Mouse (Mus musculus): ENCODE measurements around the gene Tbx3. TPM values are rescaled to one million over a fixed set of nuclear protein-coding genes. Genes with fewer than 3 reads are reported as not detected.

Gene Tbx3
- polyA plus RNA-seq, 1 experiment: 672 TPM

DNA sequence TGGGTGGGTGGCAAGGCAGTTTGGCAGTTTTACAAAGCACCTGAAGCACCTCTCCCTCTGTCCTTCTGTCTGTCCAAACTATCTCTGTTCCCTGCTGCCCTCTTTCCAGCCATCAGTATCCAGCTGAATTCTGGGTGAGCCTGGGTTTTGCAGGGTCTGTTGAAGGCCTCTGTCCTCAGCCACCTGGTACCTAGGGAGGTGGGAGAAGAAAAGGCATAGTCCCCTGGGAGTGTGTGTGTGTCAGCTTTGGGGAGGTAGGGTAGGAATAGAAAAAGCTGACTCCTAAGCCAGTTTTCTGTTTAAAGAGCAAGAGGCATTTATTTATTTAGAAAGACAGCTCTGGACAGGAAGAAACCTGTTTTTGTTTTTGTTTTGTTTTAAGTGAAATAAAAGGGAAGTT is 8.6 kb downstream of the Tbx3 start:
- H3K4me1 ChIP-seq (ENCODE audit: control insufficient read depth, insufficient read depth, insufficient read length, low read length): peaks cover 10% of the 10 kb centered on the region
- H3K36me3 ChIP-seq (ENCODE audit: control insufficient read depth, insufficient read depth, low read length): peaks cover 91% of the 10 kb centered on the region
- H3K4me3 ChIP-seq (ENCODE audit: low read depth, low read length): peak overlapping the region; percentile 47
- TF ChIP-seq POLR2A (IDR thresholded peaks at IDR 0.05; ENCODE audit: low read depth, low read length) (no peak), CTCF (IDR thresholded peaks at IDR 0.05; ENCODE audit: extremely low read depth, insufficient read length, insufficient replicate concordance, low read depth, low read length) (no peak)
- H3K27me3 ChIP-seq (ENCODE audit: control insufficient read depth, insufficient read depth, low read length): no peaks in the 10 kb centered on the region
- peak overlapping the region; percentile 21; the same call in 1 of the 2 replicates for H3K27ac ChIP-seq (ENCODE audit: insufficient read depth, low read depth, low read length)

DNA sequence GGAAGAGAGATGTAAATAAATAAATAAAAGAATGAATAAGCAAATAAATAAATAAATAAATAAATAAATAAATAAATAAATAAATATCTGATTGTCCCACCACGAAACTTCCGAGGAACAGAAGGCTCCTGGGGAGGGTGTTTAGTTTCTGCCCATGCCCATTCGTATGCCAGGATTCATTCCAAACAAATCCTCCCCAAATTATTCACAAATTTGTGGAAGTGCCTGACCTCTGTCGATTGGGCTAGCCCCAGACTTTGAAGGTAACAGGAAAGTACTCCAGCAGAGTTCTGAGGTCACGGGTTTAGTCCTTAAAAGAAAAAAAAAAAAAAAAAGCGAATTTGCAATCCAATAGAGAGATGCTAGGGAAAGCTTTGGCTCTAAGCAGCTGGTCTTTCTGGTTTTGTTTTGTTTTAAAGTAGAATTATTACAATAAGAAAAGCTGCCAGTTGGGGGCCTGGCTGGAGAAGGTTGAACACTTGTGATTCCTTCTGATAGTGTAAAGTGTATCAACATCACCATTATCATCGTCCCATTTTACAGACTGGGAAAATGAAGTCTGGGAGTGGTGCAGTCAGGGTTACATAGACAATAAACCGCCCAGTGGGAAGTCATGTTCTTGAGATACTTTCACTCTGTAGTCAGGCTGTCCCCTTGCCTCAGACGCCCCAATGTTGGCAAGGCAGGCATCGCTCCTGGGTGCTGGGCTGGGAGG is 9.3 kb downstream of the Tbx3 start:
- Histone ChIP-seq H3K4me1 (ENCODE audit: control insufficient read depth, insufficient read depth, insufficient read length, low read length) (peaks cover 10% of the 10 kb centered on the region), H3K4me3 (ENCODE audit: low read depth, low read length) (peak overlapping the region; percentile 39), H3K27me3 (ENCODE audit: control insufficient read depth, insufficient read depth, low read length) (no peaks in the 10 kb centered on the region), H3K27ac (ENCODE audit: insufficient read depth, low read depth, low read length) (no peak overlapping the region), H3K36me3 (ENCODE audit: control insufficient read depth, insufficient read depth, low read length) (peaks cover 87% of the 10 kb centered on the region)
- WGBS: 77% methylated on average over 10 of the region's 10 CpGs
- TF ChIP-seq CTCF (IDR thresholded peaks at IDR 0.05; ENCODE audit: extremely low read depth, insufficient read length, insufficient replicate concordance, low read depth, low read length) (no peak), POLR2A (IDR thresholded peaks at IDR 0.05; ENCODE audit: low read depth, low read length) (no peak)

DNA sequence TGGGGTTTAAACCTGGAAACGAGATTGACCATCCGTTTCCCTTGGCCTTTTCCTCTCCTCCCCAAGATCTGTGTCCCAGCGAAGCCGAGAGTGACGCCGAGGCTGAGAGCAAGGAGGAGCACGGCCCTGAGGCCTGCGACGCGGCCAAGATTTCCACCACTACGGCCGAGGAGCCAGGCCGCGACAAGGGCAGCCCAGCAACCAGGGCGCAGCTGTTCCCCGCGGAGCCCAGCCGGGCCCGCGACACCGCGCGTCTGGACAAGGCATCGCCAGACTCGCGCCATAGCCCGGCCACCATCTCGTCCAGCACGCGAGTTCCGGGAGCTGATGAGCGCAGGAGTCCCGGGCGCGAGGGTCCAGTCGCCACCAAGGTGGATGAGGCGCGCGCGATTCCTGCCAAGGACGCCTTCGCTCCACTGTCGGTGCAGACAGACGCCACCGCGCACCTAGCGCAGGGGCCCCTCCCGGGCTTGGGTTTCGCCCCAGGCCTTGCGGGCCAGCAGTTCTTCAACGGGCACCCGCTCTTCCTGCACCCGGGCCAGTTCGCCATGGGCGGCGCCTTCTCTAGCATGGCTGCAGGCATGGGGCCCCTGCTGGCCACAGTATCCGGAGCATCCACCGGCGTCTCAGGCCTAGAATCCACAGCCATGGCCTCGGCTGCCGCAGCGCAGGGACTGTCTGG is 10.0 kb downstream of the Tbx3 start:
- H3K4me1 ChIP-seq (ENCODE audit: control insufficient read depth, insufficient read depth, insufficient read length, low read length): peaks cover 11% of the 10 kb centered on the region
- H3K27me3 ChIP-seq (ENCODE audit: control insufficient read depth, insufficient read depth, low read length): no peaks in the 10 kb centered on the region
- WGBS: 67% methylated on average over 62 of the region's 62 CpGs
- peaks cover 81% of the 10 kb centered on the region for H3K36me3 ChIP-seq (ENCODE audit: control insufficient read depth, insufficient read depth, low read length)
- H3K4me3 ChIP-seq (ENCODE audit: low read depth, low read length): peak overlapping the region; percentile 39
- H3K27ac ChIP-seq (ENCODE audit: insufficient read depth, low read depth, low read length): no peak overlapping the region
- TF ChIP-seq CTCF (IDR thresholded peaks at IDR 0.05; ENCODE audit: extremely low read depth, insufficient read length, insufficient replicate concordance, low read depth, low read length): no peak
- TF ChIP-seq POLR2A (IDR thresholded peaks at IDR 0.05; ENCODE audit: low read depth, low read length): no peak

DNA sequence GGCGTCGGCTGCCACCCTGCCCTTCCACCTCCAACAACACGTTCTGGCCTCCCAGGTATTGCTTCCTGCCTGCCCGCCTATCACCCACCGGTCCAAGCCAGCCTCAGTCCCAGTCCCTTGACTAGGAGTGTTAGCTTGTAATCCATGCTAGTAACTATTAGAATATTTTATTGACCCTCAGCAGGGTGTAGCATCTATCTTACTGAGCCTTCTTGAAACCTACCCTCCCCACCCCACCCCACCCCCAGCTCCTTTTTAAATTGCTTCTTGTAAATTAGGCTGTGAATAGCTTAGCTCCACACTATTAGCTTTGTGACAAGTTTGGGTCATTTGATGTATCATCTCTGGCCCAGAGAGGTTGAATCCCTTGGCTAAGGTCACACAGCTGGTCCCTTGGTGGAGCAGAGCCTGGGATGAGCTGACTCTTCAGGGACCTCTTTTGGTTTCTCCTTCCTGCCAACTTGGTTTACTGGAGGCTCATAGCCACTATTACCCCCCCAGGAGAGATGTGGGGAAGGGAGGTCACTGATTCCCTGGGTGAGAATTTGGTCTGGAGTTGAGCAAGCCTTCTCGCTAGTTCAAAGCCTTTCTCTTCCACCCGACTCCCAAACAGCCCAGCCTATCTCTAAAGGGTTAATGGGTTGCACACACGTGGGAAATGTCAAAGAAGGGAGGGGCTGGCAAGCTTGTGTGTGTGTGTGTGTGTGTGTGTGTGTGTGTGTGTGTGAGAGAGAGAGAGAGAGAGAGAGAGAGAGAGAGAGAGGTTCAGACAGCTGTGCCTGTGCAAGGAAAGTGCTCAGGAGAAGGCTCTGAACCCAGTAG is 10.8 kb downstream of the Tbx3 start:
- Histone ChIP-seq H3K4me1 (ENCODE audit: control insufficient read depth, insufficient read depth, insufficient read length, low read length) (peaks cover 14% of the 10 kb centered on the region), H3K4me3 (ENCODE audit: low read depth, low read length) (peak overlapping the region; percentile 39), H3K36me3 (ENCODE audit: control insufficient read depth, insufficient read depth, low read length) (peaks cover 74% of the 10 kb centered on the region), H3K27me3 (ENCODE audit: control insufficient read depth, insufficient read depth, low read length) (no peaks in the 10 kb centered on the region), H3K27ac (ENCODE audit: insufficient read depth, low read depth, low read length) (peak overlapping the region; percentile 47; the same call in 1 of the 2 replicates)
- WGBS: 51% methylated on average over 8 of the region's 8 CpGs
- TF ChIP-seq POLR2A (IDR thresholded peaks at IDR 0.05; ENCODE audit: low read depth, low read length) (no peak), CTCF (IDR thresholded peaks at IDR 0.05; ENCODE audit: extremely low read depth, insufficient read length, insufficient replicate concordance, low read depth, low read length) (no peak)

DNA sequence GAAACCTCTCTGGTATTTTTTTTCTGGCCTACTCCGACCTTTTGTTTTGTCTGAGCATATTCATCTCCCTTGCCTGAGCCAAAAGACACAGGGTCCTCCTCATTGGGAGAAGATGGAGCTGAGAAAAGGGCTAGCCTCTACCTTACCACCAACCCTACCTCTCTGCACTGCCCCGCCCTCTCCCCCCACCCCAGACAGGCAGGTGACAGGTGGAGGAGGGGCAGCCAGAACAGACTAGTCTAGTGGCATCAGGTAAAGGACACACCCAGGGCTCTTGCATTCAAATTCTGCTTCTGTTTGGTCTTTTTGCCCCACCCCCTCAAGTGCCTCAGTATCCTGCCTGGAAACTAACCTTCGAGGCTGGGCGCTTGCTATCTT is 11.4 kb downstream of the Tbx3 start:
- H3K4me3 ChIP-seq (ENCODE audit: low read depth, low read length): no peak overlapping the region
- H3K27me3 ChIP-seq (ENCODE audit: control insufficient read depth, insufficient read depth, low read length): no peaks in the 10 kb centered on the region
- H3K4me1 ChIP-seq (ENCODE audit: control insufficient read depth, insufficient read depth, insufficient read length, low read length): peaks cover 15% of the 10 kb centered on the region
- TF ChIP-seq POLR2A (IDR thresholded peaks at IDR 0.05; ENCODE audit: low read depth, low read length) (no peak), CTCF (IDR thresholded peaks at IDR 0.05; ENCODE audit: extremely low read depth, insufficient read length, insufficient replicate concordance, low read depth, low read length) (no peak)
- H3K36me3 ChIP-seq (ENCODE audit: control insufficient read depth, insufficient read depth, low read length): peaks cover 69% of the 10 kb centered on the region
- WGBS: 66% methylated on average over 4 of the region's 4 CpGs
- peak overlapping the region; percentile 47; the same call in 1 of the 2 replicates for H3K27ac ChIP-seq (ENCODE audit: insufficient read depth, low read depth, low read length)

DNA sequence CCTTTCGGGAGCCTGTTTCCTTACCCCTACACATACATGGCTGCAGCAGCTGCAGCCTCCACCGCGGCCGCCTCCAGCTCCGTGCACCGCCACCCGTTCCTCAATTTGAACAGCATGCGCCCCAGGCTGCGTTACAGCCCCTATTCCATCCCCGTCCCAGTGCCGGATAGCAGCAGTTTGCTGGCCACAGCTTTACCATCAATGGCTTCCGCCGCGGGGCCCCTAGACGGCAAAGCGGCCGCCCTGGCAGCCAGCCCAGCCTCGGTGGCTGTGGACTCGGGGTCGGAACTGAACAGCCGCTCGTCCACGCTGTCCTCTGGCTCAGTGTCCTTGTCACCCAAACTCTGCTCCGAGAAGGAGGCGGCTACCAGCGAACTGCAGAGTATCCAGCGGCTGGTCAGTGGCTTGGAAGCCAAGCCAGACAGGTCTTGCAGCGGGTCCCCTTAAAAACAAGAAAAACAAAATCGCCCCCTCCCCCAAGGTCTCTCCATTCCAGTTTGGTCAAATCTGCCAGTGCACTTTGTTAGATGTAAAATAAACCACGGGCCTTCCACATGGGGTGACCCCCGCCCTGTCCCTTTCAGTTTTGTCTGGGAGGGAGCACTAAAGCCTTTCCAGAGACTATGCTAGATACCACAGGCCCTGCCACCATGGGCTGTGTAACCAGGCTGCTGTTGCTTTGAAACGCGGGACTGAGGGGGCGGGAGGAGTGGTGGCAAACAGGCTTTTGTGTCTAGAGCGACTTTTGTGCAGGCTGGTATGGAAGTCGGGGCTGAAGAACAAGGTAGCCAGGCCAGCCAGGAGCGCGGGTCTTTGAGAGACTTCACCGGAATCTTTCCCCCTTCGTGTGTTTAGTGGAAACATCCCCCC is 12.4 kb downstream of the Tbx3 start:
- peak overlapping the region; percentile 20 for H3K4me3 ChIP-seq (ENCODE audit: low read depth, low read length)
- WGBS: 70% methylated on average over 40 of the region's 40 CpGs
- H3K36me3 ChIP-seq (ENCODE audit: control insufficient read depth, insufficient read depth, low read length): peaks cover 60% of the 10 kb centered on the region
- H3K27ac ChIP-seq (ENCODE audit: insufficient read depth, low read depth, low read length): no peak overlapping the region
- TF ChIP-seq POLR2A (IDR thresholded peaks at IDR 0.05; ENCODE audit: low read depth, low read length) (no peak), CTCF (IDR thresholded peaks at IDR 0.05; ENCODE audit: extremely low read depth, insufficient read length, insufficient replicate concordance, low read depth, low read length) (no peak)
- H3K4me1 ChIP-seq (ENCODE audit: control insufficient read depth, insufficient read depth, insufficient read length, low read length): peaks cover 20% of the 10 kb centered on the region
- no peaks in the 10 kb centered on the region for H3K27me3 ChIP-seq (ENCODE audit: control insufficient read depth, insufficient read depth, low read length)

Data from small intestine, adult 2 months (tissue).